Mouse (Mus musculus) liver, postnatal 0 days (tissue): Measurements from ENCODE around the gene Gnao1. TPM values are rescaled to one million over a fixed set of nuclear protein-coding genes. Genes with fewer than 3 reads are reported as not detected.

ENCODE experiments used
- ATAC-seq: fragments of 200-750 bp; cut with Nextera tagmentation; 2 replicates; pipeline ENCODE4 v1.8.0; 2017; ENCODE audit warnings: mild to moderate bottlenecking, moderate library complexity
- DNase-seq: peaks from one replicate; pipeline ENCODE4 v3.0.0-alpha.2; 2016
- H3K27ac ChIP-seq: fragments of 300-500 bp; sonication (generic); 2 replicates; pipeline ENCODE4 v1.5.1; 2014; ENCODE audit warnings: antibody characterized with exemption, moderate library complexity, mild to moderate bottlenecking, low read depth
- H3K27me3 ChIP-seq: fragments of 300-500 bp; sonication (generic); 2 replicates; pipeline ENCODE4 v1.6.1; 2014; ENCODE audit warnings: low read length, control low read depth, mixed read lengths; ENCODE audit not compliant: insufficient read depth
- H3K36me3 ChIP-seq: fragments of 300-500 bp; sonication (generic); replicated peaks from 2 replicates; pipeline ENCODE4 v1.6.1; 2014; ENCODE audit warnings: mild to moderate bottlenecking, control low read depth, low read length, moderate library complexity, mixed read lengths; ENCODE audit not compliant: insufficient read depth
- H3K4me1 ChIP-seq: fragments of 300-500 bp; sonication (generic); 2 replicates; pipeline ENCODE4 v1.6.1; 2014; ENCODE audit warnings: antibody characterized with exemption, mild to moderate bottlenecking, control low read depth; ENCODE audit not compliant: insufficient read depth
- H3K4me2 ChIP-seq: fragments of 300-500 bp; sonication (generic); 2 replicates; pipeline ENCODE4 v1.6.1; 2014; ENCODE audit warnings: low read depth, mild to moderate bottlenecking, low read length, moderate library complexity, mixed read lengths
- H3K4me3 ChIP-seq: fragments of 300-500 bp; sonication (generic); 2 replicates; pipeline ENCODE4 v1.5.1; 2014; ENCODE audit warnings: low read depth, low read length
- H3K9ac ChIP-seq: fragments of 300-500 bp; sonication (generic); replicated peaks from 2 replicates; pipeline ENCODE4 v1.6.1; 2014; ENCODE audit warnings: mild to moderate bottlenecking, moderate library complexity
- H3K9me3 ChIP-seq: fragments of 300-500 bp; sonication (generic); 2 replicates; pipeline ENCODE4 v1.6.1; 2016; ENCODE audit warnings: mild to moderate bottlenecking, control low read depth, low read length, mixed read lengths
- CTCF ChIP-seq: sonication (generic); IDR thresholded peaks from 2 replicates; pipeline ENCODE4 v1.5.1; 2016; ENCODE audit warnings: antibody characterized with exemption, low read depth
- EP300 ChIP-seq: IDR thresholded peaks from 2 replicates; pipeline ENCODE4 v1.6.1; 2016; ENCODE audit warnings: antibody characterized with exemption, low read depth, mild to moderate bottlenecking
- WGBS: fragments of 180-500 bp; shearing (Covaris S2); extraction: QIAGEN DNeasy Blood & Tissue Kit; methylation state at CpG from one replicate; pipeline ENCODE4 v1.1.7; 2014; ENCODE audit not compliant: insufficient replicate concordance; 5-methylcytosine and 5-hydroxymethylcytosine counted together
- polyA plus RNA-seq: library from polyadenylated mRNA; unstranded; fragments of >200 nt; fragmentation: Nextera tagmentation; extraction: Ambion mirVana; gene quantifications from 2 replicates; pipeline ENCODE4 v1.2.1, GENCODE M21; 2015

Gene Gnao1
- polyA plus RNA-seq = 0.08 and 0.34 TPM in 2 replicates

DNA sequence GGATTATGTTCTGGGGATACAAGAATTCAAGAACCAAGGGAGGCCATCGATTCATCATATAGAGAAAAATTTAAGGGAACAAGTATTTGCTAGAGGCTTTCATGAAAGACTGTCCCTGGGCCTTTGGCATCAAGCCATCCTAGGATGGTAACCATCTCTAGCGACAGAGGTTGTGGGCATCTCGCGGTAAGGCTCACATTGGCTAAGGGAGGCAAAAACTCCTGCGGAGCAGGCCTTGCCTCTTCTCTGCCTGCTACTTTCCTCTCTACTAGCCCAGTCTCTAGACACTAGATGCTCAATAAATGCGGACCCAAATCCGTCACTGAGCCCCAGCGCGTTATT lies at the start of gene Gnao1:
Gnao1 (plus strand) TSS at position 281 of the 342 bp plus-strand sequence.
- Histone ChIP-seq H3K4me2 (peak within 1 kb of the TSS; percentile 89), H3K9me3 (no peaks in the 10 kb centered on the region), H3K4me1 (peaks cover 9% of the 10 kb centered on the region; the same call in 1 of the 2 replicates), H3K36me3 (no peaks in the 10 kb centered on the region), H3K4me3 (peak within 1 kb of the TSS; percentile 54), H3K27ac (no peak within 1 kb of the TSS), H3K9ac (no peak within 1 kb of the TSS), H3K27me3 (peaks cover 55% of the 10 kb centered on the region)
- TF ChIP-seq CTCF = no peak
- no peak for TF ChIP-seq EP300
- DNase-seq = no peak
- 11% methylated on average over 9 of the region's 9 CpGs for WGBS
- ATAC-seq = no peak

DNA sequence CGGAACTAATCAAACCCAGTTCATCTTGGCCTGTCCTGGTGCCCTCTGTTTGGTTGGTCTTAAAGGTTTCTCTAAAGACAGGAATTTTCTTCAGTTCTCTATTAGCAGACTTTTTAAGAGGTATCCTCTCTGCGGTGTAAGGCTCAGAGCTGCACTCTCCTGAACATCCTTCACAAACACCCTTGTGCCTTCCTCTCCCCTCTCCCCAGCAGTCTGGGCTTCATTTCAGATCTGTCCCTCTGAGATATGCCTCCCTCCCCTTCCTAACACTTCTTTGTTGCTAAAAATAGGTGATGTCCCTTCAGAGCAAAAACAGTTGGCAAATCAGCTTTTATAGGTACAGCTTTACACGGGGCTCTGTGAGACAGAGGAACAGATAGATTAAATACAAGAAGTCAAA lies 32.2 kb upstream of the Gnao1 start:
- no peaks in the 10 kb centered on the region for H3K27me3 ChIP-seq

DNA sequence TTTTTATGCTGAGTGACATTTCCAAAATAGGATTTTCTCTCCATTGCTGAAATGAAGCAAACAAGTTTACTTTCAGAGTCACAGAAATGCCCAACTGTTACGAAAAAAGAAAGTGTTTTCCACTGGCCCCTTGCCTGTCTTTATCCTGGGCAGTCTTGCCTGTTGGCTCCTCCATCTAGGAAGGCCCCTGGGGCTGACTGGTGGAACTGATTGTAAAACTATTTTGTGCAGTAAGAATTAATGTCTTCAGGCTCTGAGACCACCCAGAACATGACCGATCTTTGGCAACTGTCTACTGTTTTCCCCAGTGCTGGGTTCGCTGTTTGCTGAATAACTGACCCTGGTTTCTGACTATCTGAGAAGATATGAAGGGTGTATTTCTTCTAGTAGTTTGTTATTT lies 540 bp upstream of the Gnao1 start:
- H3K4me2 ChIP-seq = no peak overlapping the region
- no peak for TF ChIP-seq CTCF
- TF ChIP-seq EP300 = no peak
- DNase-seq (no peak), ATAC-seq (no peak)
- peaks cover 50% of the 10 kb centered on the region for H3K27me3 ChIP-seq
- no peak overlapping the region for H3K27ac ChIP-seq
- WGBS = 76% methylated on average over 3 of the region's 3 CpGs
- no peaks in the 10 kb centered on the region for H3K36me3 ChIP-seq
- H3K9ac ChIP-seq = no peak overlapping the region
- no peak overlapping the region for H3K4me3 ChIP-seq
- H3K9me3 ChIP-seq = no peaks in the 10 kb centered on the region
- H3K4me1 ChIP-seq = peaks cover 9% of the 10 kb centered on the region; the same call in 1 of the 2 replicates

More for the DNA sequence above, 32.2 kb upstream of the Gnao1 start:
- H3K4me3 ChIP-seq = no peak overlapping the region
- no peak for TF ChIP-seq CTCF
- no peak for TF ChIP-seq EP300
- H3K9me3 ChIP-seq = no peaks in the 10 kb centered on the region
- no peak overlapping the region for H3K27ac ChIP-seq
- ATAC-seq = no peak
- no peak for DNase-seq
- H3K4me2 ChIP-seq = no peak overlapping the region
- H3K4me1 ChIP-seq = no peaks in the 10 kb centered on the region
- 47% methylated on average over 3 of the region's 3 CpGs for WGBS
- H3K9ac ChIP-seq = no peak overlapping the region
- no peaks in the 10 kb centered on the region for H3K36me3 ChIP-seq

DNA sequence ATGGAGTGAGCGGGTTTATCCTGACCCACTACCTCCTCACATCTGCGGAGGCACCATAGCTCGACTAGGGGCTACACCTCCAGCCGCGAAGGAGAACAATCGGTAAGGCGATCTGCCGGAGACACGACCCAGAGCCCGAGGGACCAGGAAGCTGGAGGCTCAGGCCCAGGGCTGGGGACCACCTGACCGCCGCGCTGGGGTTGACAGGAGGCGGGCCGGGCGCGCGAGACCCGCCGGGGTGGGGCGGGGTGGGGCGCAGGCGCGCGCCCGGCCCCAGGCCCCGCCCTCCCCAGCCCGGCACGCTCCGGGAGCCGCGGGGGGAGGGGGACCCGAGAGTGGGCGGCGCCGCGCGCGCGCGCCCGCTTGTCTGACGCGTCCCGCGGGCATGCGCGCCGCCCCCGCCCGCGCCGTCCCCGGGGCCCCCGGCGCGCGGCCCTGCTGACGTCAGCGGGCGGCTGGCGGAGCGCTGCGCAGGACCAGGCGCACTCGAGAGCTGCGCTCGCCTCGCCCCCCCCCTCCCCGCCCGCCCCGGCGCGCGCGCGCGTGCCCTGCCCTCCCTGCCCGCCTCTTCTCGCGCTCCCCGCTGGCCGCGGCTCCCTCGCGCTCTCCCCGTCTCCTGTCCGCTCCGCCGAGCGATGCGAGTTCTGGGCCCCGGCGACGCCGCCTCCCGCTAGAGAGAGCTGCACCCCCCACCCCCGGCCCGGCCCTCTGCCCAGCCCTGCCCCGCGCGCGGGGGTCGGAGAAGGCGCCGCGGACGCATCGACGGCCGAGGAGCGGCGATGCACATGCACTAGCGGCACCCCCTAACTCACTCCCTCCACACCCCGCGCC lies 477 bp downstream of the Gnao1 start:
- ATAC-seq = peak; percentile 82
- H3K9ac ChIP-seq = no peak overlapping the region
- H3K4me2 ChIP-seq = peak overlapping the region; percentile 89
- H3K27me3 ChIP-seq = peaks cover 55% of the 10 kb centered on the region
- no peak overlapping the region for H3K27ac ChIP-seq
- H3K9me3 ChIP-seq = no peaks in the 10 kb centered on the region
- peak overlapping the region; percentile 54 for H3K4me3 ChIP-seq
- WGBS = under 1% methylated on average over 41 of the region's 116 CpGs
- H3K4me1 ChIP-seq = peaks cover 9% of the 10 kb centered on the region; the same call in 1 of the 2 replicates
- TF ChIP-seq EP300 (no peak), CTCF (no peak)
- H3K36me3 ChIP-seq = no peaks in the 10 kb centered on the region
- DNase-seq = peak; percentile 64

DNA sequence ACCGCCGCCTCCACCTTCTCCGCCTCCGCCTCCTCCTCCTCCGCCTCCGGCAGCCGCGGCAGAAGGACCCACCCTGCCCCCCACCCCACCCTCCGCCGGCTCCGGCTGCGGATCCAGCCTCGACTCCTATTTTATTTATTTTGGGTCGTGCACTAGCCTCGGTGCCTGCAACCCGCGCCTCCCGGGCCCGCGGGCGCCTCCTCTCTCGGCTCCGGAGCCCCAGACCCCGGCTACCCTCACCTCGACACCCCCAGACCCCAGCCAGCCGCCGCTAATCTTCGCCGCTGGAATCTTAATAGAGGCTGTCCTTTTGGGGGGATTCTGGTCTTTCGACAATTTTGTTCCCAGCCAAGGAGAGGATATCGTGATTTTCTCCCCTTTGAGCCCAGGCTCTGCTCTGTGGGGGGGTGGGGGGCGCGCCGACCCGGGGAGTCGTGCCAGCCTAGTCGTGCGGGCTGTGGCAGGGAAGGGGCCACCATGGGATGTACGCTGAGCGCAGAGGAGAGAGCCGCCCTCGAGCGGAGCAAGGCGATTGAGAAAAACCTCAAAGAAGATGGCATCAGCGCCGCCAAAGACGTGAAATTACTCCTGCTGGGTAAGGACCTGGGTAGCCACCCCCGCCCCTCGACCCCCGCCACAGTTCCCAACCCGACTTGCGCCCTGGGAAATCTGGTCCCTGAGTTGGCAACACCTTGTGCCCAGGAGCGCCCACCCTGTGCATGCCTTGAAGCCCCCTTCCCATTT lies 1.3 kb downstream of the Gnao1 start:
- H3K4me2 ChIP-seq = peak overlapping the region; percentile 89
- H3K27me3 ChIP-seq = peaks cover 55% of the 10 kb centered on the region
- peaks cover 9% of the 10 kb centered on the region; the same call in 1 of the 2 replicates for H3K4me1 ChIP-seq
- TF ChIP-seq EP300 (no peak), CTCF (no peak)
- H3K9me3 ChIP-seq = no peaks in the 10 kb centered on the region
- peak overlapping the region; percentile 54 for H3K4me3 ChIP-seq
- no peak overlapping the region for H3K27ac ChIP-seq
- no peak for DNase-seq
- H3K36me3 ChIP-seq = no peaks in the 10 kb centered on the region
- no peak overlapping the region for H3K9ac ChIP-seq
- no peak for ATAC-seq
- WGBS = 1% methylated on average over 48 of the region's 53 CpGs
